Mouse (Mus musculus): Measurements from ENCODE around the gene Bco1.

Bco1 gene

GRCm38 (mm10) chr8:117148520-117148919 is 52.9 kb downstream of the Bco1 start:
- no peak for DNase-seq (ENCODE audit: low spot score in 2 of 2)

GRCm38 (mm10) chr8:117156149-117156548 is 60.5 kb downstream of the Bco1 start:
- DNase-seq (ENCODE audit: low spot score in 2 of 2) = no peak

- DNase-seq (ENCODE audit: low spot score in 2 of 2) = no peak
Measured at GRCm38 (mm10) chr8:117156866-117157768, 61.5 kb downstream of the Bco1 start.

DNA sequence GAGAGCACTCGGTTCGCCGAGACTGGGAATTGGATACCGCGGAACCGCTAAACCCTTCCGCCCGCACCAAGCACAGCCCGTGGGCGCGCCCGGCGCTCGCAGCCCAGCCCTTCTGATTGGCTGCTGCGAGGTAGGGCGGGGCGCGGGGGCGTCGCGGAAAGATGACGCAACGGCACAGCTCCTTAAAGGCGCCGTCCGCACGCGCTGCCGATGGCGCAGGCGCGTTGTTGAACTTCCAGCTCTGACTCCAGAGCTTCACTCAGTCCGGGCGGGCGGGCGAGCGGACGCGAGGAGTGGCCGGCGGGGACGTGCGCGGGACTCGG is 62.1 kb downstream of the Bco1 start:
- DNase-seq (ENCODE audit: low spot score in 2 of 2) = peak; percentile 98 to 99

DNA sequence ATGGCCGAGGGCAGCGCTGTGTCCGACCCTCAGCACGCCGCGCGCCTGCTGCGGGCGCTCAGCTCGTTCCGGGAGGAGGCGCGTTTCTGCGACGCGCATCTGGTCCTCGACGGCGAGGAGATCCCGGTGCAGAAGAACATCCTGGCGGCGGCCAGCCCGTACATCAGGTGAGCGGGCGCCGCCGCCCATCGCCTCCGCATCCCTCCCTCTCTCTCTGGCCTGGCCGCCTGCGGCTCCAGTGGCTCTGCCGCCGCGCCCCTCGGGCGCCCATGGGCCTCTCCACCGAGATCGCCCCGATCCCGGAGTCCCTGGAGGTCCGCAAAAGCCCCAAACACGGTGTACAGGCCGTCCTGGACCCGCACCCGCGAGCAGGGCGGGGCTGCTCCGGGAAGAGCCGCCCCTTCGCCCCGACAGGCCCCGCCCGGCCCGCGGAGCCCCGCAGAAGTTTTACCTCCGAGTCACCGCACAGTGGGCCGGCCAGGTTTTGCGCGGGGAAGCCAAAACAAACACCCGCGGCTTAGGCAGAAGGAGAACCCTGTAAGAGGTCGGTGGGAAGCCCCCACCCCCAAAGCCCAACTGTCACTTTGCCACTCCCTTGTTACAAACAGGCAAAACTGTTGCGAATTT is 62.6 kb downstream of the Bco1 start, which contains the start of gene Gan:
Gene Gan, plus strand, starts transcription at position 1 of the 627 bp plus-strand sequence.
- DNase-seq (ENCODE audit: low spot score in 2 of 2) = peak in 1 of 2 experiments; percentile 23

GRCm38 (mm10) chr8:117159031-117159430 is 63.4 kb downstream of the Bco1 start:
- no peak for DNase-seq (ENCODE audit: low spot score in 2 of 2)

DNA sequence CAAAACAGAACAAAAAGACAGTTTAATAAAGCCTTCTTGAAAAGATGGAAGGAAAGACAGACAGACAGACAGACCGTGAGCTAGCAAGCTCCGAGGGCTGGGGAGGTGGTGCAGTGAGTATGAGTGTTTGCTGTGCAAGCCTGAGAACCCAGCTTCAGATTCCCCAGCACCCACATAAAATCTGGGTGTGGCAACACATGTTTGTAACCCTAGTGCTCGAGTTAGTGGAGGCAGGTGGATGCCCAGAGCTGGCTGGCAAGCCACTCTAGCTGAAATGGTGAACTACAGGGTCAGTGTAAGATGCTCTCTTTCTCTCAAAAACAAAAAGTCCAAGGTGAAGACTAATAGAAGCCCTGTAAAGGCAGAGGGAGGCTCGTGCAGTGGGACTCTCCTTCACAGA is 69.3 kb downstream of the Bco1 start:
- DNase-seq (ENCODE audit: low spot score in 2 of 2) = no peak

- DNase-seq (ENCODE audit: low spot score in 2 of 2) = no peak
Measured at GRCm38 (mm10) chr8:117165542-117165941, 69.9 kb downstream of the Bco1 start.

GRCm38 (mm10) chr8:117166515-117166914 is 70.9 kb downstream of the Bco1 start:
- DNase-seq (ENCODE audit: low spot score in 2 of 2) = no peak

DNA sequence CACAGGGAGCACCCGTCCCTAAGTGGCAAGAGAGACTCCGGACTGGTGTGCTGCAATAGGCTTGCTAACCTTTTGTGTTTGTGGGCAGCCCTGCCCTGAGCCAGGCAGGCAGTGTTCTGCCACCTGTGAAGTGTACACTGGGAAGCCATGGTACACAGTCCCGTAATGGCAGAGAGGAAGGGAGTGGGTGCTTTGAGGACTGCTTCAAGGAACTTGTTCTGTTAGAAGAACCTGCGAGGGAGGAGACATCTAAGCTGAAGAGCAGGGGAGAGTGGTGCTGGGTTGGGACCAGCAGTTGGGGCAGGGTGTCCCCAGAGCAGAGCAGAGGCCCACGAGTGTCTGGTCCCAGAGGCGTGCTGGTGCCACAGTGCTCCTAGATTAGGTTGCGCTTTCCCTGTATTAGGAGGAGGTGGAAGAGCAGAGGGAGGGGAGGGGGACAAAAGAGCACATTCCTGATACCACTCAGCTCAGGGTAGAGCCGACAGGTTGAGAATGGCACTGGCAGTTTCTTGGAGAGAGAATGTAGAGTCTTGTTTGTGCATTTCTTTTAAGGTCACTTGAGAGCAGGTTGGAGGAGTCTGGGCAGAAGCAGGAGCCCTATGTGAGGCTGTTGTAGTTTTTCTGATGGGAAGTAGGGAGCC is 71.7 kb downstream of the Bco1 start:
- no peak for DNase-seq (ENCODE audit: low spot score in 2 of 2)

DNA sequence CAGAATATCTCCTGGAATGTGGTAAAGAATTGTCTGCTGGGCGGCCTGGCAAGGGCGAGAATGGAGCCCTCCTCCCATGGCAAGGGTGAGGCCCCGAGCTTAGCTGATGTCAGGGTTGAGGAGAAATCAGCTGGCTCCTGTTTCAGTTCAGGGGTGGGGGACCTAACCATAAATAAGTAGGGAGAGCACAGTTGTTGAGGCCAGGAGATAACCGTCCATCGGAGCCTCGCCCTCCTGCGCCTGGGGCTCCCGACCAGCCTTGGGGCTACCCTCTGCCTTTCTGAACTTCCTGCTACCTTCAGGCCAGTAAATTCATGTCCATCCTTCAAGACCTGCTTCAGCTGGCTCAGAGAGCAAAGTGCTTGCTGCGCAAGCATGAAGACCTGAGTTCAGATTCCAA is 72.7 kb downstream of the Bco1 start:
- DNase-seq (ENCODE audit: low spot score in 2 of 2) = no peak

- no peak for DNase-seq (ENCODE audit: low spot score in 2 of 2)
Measured at GRCm38 (mm10) chr8:117171826-117172225, 76.2 kb downstream of the Bco1 start.

- DNase-seq (ENCODE audit: low spot score in 2 of 2) = peak in 1 of 2 experiments; percentile 35
Measured at GRCm38 (mm10) chr8:117172904-117173303, 77.2 kb downstream of the Bco1 start.

GRCm38 (mm10) chr8:117173690-117174089 is 78.0 kb downstream of the Bco1 start:
- DNase-seq (ENCODE audit: low spot score in 2 of 2) = no peak

DNA sequence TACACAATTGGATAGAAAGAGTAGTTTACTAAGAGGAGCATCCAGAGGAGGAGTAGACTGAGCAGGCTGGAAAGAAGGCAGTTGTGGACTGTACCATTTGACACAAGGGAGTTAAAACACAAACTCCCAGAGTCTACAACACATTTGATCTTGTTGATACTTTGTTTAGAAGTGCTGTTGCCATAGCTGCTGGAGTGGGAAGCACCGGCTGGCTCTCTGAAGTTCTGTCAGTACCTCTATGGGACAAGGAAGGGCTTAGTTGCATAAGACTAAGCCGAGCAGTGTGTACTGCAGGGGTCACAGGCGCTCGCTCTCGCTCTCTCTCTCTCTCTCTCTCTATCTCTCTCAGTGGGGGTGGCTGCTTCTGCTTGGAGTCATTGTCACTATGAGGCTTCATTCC is 78.9 kb downstream of the Bco1 start:
- no peak for DNase-seq (ENCODE audit: low spot score in 2 of 2)

DNA sequence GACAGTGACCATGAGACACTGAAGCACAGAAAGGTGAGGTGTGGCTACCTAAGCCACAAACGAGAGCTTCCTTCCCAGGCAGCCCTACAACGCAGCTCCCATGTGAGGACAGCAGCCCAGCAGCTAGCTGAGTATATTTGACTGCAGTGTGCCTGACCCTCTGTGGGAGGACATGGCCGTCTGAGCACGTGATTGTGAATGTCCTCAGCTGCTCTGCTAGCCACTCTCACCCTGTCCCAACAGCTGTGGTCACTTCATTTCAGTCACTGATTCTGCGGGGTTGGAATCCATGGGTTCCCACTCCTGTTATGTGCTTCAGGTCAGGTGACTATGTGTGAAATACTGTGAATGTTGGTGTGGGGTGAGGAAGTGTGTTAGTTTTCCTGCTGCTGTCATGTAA is 80.7 kb downstream of the Bco1 start:
- DNase-seq (ENCODE audit: low spot score in 2 of 2) = no peak

- DNase-seq (ENCODE audit: low spot score in 2 of 2) = no peak
Measured at GRCm38 (mm10) chr8:117177236-117177635, 81.6 kb downstream of the Bco1 start.

- no peak for DNase-seq (ENCODE audit: low spot score in 2 of 2)
Measured at GRCm38 (mm10) chr8:117178039-117178438, 82.4 kb downstream of the Bco1 start.

GRCm38 (mm10) chr8:117178676-117179075 is 83.0 kb downstream of the Bco1 start:
- DNase-seq (ENCODE audit: low spot score in 2 of 2) = no peak

- no peak for DNase-seq (ENCODE audit: low spot score in 2 of 2)
Measured at GRCm38 (mm10) chr8:117182746-117183145, 87.1 kb downstream of the Bco1 start.
